Mouse (Mus musculus): Measurements from ENCODE around the gene Tmx2. TPM values are rescaled to one million over a fixed set of nuclear protein-coding genes. Genes with fewer than 3 reads are reported as not detected.

Gene Tmx2
- polyA plus RNA-seq, 1 experiment from 2014 or later, result 163 TPM

DNA sequence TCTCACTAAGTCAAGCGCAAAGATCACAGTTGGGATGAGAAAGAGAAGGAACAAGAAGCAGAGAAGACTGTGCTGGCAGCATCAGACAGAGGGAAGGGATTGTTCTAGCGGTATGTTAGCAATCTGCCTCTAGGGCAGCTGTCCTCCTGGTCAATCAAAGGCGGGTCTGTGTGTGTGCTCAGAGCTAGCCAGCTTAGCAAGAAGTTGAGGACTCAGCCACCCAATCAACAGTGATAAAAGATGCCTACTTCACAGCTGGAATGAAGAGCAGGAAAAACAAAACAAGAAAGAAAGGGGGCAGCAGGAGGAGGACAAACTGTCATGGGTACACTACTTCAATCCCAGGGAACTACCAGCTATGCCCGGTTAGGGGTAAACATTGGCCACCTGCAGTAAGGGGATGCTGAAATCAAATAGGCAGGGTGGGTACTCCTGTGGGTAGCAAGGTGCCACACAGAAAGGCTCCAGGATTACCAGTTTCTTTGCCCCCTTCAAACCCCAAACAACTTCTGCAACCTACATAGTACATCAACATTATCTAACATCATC, 43.9 kb downstream of the Tmx2 start:
- peak overlapping the region; percentile 31 for H3K4me3 ChIP-seq (ENCODE audit: low read length)
- ATAC-seq, result no peak
- H3K36me3 ChIP-seq (ENCODE audit: control insufficient read depth, insufficient read depth, low read length), result no peaks in the 10 kb centered on the region
- peak overlapping the region; percentile 59 for H3K4me2 ChIP-seq (ENCODE audit: low read depth, low read length)
- 26% methylated on average over 4 of the region's 4 CpGs for WGBS
- H3K27ac ChIP-seq (ENCODE audit: low read length), result peak overlapping the region; percentile 98
- H3K27me3 ChIP-seq (replicated peaks; ENCODE audit: control insufficient read depth, insufficient read depth, low read length), result no peaks in the 10 kb centered on the region
- no peaks in the 10 kb centered on the region for H3K9me3 ChIP-seq (ENCODE audit: control insufficient read depth, low read length)
- H3K9ac ChIP-seq (ENCODE audit: low read depth, low read length), result peak overlapping the region; percentile 63
- H3K4me1 ChIP-seq (ENCODE audit: control insufficient read depth, insufficient read depth, low read length), result peaks cover 63% of the 10 kb centered on the region

DNA sequence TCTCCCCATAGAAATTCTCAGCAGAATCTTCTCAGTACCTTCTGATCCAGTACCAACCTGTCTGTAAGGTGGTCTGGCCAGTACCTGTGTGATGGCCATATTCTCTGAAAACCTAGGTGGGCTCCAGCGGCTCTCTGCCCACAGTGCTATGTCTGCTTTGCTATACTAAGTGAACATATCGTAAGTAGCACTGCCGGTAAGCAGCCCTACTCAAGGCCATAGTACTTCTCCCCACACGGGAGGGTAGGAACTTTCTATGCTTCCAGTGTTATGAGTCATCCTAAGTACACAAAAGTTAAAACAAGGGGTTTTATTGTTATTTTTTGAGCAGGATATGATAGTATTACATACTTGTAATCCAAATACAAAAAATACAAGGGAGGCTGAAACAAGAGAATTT, 44.9 kb downstream of the Tmx2 start:
- ATAC-seq, result peak; percentile 16; the same call in 1 of the 2 replicates
- Histone ChIP-seq H3K4me1 (ENCODE audit: control insufficient read depth, insufficient read depth, low read length) (peaks cover 59% of the 10 kb centered on the region), H3K4me2 (ENCODE audit: low read depth, low read length) (peak overlapping the region; percentile 59), H3K4me3 (ENCODE audit: low read length) (peak overlapping the region; percentile 27), H3K9ac (ENCODE audit: low read depth, low read length) (peak overlapping the region; percentile 58), H3K27ac (ENCODE audit: low read length) (peak overlapping the region; percentile 98), H3K9me3 (ENCODE audit: control insufficient read depth, low read length) (no peaks in the 10 kb centered on the region), H3K36me3 (ENCODE audit: control insufficient read depth, insufficient read depth, low read length) (no peaks in the 10 kb centered on the region), H3K27me3 (replicated peaks; ENCODE audit: control insufficient read depth, insufficient read depth, low read length) (no peaks in the 10 kb centered on the region)
- 41% methylated on average over 4 of the region's 4 CpGs for WGBS

DNA sequence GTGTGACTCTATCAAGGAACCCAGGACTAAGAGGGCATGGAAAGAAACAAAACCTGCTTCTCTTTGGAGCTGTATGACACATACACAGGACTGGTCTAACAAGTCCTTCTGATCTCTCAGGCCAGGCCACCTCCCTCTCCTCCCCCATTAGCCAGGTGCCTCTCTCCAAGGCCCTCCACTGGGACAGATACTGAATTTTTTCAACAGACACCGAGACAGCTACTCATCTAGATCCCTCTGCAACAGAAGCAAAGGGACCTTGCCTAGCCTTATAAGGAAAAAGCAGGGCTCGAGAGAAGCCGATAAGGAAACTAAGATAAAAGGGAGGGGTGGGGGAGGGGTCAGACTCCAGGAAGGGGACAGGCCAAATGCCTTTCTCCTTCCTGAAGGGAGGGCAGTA, 45.9 kb downstream of the Tmx2 start:
- Histone ChIP-seq H3K4me2 (ENCODE audit: low read depth, low read length) (peak overlapping the region; percentile 30; the same call in 1 of the 2 replicates), H3K27ac (ENCODE audit: low read length) (peak overlapping the region; percentile 85), H3K9ac (ENCODE audit: low read depth, low read length) (peak overlapping the region; percentile 9; the same call in 1 of the 2 replicates), H3K36me3 (ENCODE audit: control insufficient read depth, insufficient read depth, low read length) (no peaks in the 10 kb centered on the region), H3K4me3 (ENCODE audit: low read length) (no peak overlapping the region), H3K9me3 (ENCODE audit: control insufficient read depth, low read length) (no peaks in the 10 kb centered on the region), H3K4me1 (ENCODE audit: control insufficient read depth, insufficient read depth, low read length) (peaks cover 54% of the 10 kb centered on the region), H3K27me3 (replicated peaks; ENCODE audit: control insufficient read depth, insufficient read depth, low read length) (no peaks in the 10 kb centered on the region)
- ATAC-seq, result peak; percentile 63
- 8% methylated on average over 3 of the region's 3 CpGs for WGBS

DNA sequence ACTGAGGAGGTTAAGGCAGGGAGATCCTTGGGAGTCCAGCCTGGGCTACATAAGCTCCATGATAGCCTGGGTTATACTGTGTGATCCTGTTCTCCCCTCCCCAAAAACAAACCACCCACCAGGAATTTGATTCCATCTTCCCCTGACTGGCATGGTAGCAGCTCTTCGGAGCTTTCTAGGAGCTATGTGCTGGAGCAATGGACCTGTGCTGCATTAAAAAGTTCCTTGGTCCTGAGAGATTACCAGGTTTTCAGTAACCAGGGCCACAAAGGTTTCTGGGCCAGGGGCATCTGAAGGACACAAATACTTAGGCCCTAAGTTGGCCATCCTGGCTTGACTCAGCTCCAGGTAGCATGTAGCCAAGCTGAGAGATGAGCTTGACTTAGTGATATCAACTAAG, 46.9 kb downstream of the Tmx2 start:
- Histone ChIP-seq H3K27me3 (replicated peaks; ENCODE audit: control insufficient read depth, insufficient read depth, low read length) (no peaks in the 10 kb centered on the region), H3K4me3 (ENCODE audit: low read length) (no peak overlapping the region), H3K4me2 (ENCODE audit: low read depth, low read length) (0 out of 2 replicates have a peak overlapping the region, but pooled peaks have one; percentile 30), H3K27ac (ENCODE audit: low read length) (peak overlapping the region; percentile 85), H3K9ac (ENCODE audit: low read depth, low read length) (no peak overlapping the region), H3K9me3 (ENCODE audit: control insufficient read depth, low read length) (no peaks in the 10 kb centered on the region), H3K36me3 (ENCODE audit: control insufficient read depth, insufficient read depth, low read length) (no peaks in the 10 kb centered on the region), H3K4me1 (ENCODE audit: control insufficient read depth, insufficient read depth, low read length) (peaks cover 46% of the 10 kb centered on the region)
- ATAC-seq, result no peak
- 93% methylated on average over 1 of the region's 1 CpGs for WGBS

DNA sequence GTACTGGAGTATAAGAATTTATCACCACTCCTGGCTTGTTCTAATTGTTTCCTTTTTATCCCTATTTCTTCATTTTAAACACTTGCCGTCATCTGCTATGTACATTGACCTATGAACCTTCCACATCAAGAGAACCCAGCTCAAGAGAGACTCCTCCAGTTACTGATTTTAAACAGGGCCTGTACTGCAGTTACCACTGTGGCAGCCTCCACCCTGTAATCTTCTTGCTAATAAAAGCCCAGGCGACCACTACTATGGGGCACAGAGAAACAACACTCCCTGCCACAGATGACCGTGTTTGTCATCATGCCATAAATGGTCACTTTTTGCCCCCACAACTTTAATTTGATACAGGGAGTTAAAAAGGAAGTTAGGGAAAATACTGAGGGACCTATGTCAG, 51.9 kb downstream of the Tmx2 start:
- Histone ChIP-seq H3K9ac (ENCODE audit: low read depth, low read length) (0 out of 2 replicates have a peak overlapping the region, but pooled peaks have one; percentile 15), H3K4me2 (ENCODE audit: low read depth, low read length) (no peak overlapping the region), H3K4me1 (ENCODE audit: control insufficient read depth, insufficient read depth, low read length) (peaks cover 43% of the 10 kb centered on the region), H3K27me3 (replicated peaks; ENCODE audit: control insufficient read depth, insufficient read depth, low read length) (no peaks in the 10 kb centered on the region), H3K4me3 (ENCODE audit: low read length) (no peak overlapping the region), H3K9me3 (ENCODE audit: control insufficient read depth, low read length) (no peaks in the 10 kb centered on the region), H3K36me3 (ENCODE audit: control insufficient read depth, insufficient read depth, low read length) (0 out of 2 replicates have a peak, but pooled peaks cover 4% of the 10 kb centered on the region), H3K27ac (ENCODE audit: low read length) (peak overlapping the region; percentile 77)
- 31% methylated on average over 3 of the region's 3 CpGs for WGBS
- peak; percentile 81 for ATAC-seq

DNA sequence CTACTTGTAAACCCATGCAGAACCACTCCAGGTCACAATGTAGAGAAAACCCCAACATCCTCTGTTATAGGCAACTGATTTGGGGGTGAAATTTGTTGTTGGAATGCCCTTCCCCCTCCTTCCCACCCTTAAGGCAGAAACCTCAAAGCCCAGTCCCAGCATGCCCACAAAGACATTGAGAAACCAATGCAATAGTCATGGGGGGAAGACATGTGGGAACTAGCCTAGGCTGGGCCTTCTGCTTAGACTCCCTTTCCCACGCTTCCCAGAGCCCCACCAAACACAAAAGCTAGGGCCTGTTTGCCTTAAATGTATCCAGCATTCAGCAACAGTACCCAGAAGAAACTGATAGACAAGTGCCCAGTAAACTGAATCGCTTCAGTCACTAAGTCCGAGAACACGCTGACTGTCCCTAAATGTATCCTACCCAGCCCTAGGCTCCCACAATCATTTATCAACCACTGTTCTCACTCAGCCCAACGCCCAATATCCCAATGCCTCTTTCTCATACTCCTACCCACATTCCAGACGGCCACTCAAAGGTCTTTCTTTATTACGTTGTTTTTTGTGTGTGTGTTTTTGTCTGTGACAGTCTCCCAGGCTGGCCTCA, 52.5 kb downstream of the Tmx2 start:
- no peak overlapping the region for H3K4me2 ChIP-seq (ENCODE audit: low read depth, low read length)
- no peak overlapping the region for H3K9ac ChIP-seq (ENCODE audit: low read depth, low read length)
- peak overlapping the region; percentile 68 for H3K27ac ChIP-seq (ENCODE audit: low read length)
- 0 out of 2 replicates have a peak, but pooled peaks cover 4% of the 10 kb centered on the region for H3K36me3 ChIP-seq (ENCODE audit: control insufficient read depth, insufficient read depth, low read length)
- H3K27me3 ChIP-seq (replicated peaks; ENCODE audit: control insufficient read depth, insufficient read depth, low read length), result no peaks in the 10 kb centered on the region
- H3K4me3 ChIP-seq (ENCODE audit: low read length), result no peak overlapping the region
- 59% methylated on average over 7 of the region's 7 CpGs for WGBS
- no peaks in the 10 kb centered on the region for H3K9me3 ChIP-seq (ENCODE audit: control insufficient read depth, low read length)
- H3K4me1 ChIP-seq (ENCODE audit: control insufficient read depth, insufficient read depth, low read length), result peaks cover 41% of the 10 kb centered on the region
- ATAC-seq, result peak; percentile 36

DNA sequence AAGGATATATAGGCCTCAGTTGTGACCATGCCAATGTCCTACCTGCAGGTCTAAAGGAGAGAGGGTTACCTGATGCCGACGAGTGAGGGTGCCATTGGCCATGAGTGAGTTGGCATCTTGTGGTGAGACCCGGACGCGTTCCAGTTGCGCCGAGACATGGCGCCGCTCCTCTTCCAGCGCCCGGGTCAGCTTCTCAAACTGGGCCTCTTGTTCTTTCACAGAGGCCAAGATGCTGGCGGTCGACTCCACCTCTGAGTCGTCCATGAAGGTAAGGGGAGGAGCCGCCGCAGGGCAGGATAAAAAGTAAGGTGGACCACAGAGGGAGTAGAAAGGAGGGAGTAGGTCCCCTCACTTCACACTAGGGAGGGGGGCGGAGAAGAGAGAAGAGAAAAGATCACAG, 54.7 kb downstream of the Tmx2 start:
- peaks cover 7% of the 10 kb centered on the region; the same call in 1 of the 2 replicates for H3K36me3 ChIP-seq (ENCODE audit: control insufficient read depth, insufficient read depth, low read length)
- WGBS, result 90% methylated on average over 17 of the region's 17 CpGs
- no peaks in the 10 kb centered on the region for H3K9me3 ChIP-seq (ENCODE audit: control insufficient read depth, low read length)
- peak overlapping the region; percentile 37 for H3K27ac ChIP-seq (ENCODE audit: low read length)
- no peak overlapping the region for H3K9ac ChIP-seq (ENCODE audit: low read depth, low read length)
- H3K4me2 ChIP-seq (ENCODE audit: low read depth, low read length), result no peak overlapping the region
- H3K4me1 ChIP-seq (ENCODE audit: control insufficient read depth, insufficient read depth, low read length), result peaks cover 47% of the 10 kb centered on the region
- no peaks in the 10 kb centered on the region for H3K27me3 ChIP-seq (replicated peaks; ENCODE audit: control insufficient read depth, insufficient read depth, low read length)
- no peak overlapping the region for H3K4me3 ChIP-seq (ENCODE audit: low read length)
- no peak for ATAC-seq

DNA sequence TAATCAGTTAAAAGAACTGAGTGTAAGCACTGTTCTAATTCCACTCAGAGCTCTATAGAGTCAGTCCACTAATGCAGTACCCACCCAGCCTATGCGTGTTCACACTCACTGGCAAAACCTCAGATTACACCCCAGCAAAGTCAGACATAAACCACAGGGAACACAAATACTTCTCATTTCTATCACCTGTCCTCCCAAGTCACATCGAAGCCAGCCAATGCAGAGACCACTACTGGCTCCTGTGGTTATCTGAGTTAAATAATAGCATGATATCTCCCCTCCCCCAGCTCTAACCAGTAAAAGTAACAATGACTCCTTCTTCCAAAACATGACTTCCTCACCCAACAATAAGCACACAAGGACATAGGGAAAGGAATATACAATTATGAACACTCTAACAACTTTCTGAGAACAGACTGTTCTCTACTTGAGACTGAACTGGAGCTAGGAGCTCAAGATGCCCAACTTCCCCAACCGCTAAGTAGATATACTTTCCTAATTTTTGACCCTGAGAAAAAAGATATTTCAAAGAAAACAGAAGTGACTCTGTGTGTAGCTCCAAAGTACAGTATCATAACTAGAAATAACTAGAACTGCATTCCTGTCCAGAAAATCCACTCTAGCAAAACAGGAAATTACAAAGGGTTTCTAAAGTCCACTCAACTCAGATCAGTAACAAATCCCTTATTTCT, 55.4 kb downstream of the Tmx2 start:
- Histone ChIP-seq H3K9ac (ENCODE audit: low read depth, low read length) (no peak overlapping the region), H3K4me1 (ENCODE audit: control insufficient read depth, insufficient read depth, low read length) (peaks cover 43% of the 10 kb centered on the region), H3K4me3 (ENCODE audit: low read length) (no peak overlapping the region), H3K4me2 (ENCODE audit: low read depth, low read length) (no peak overlapping the region), H3K27ac (ENCODE audit: low read length) (peak overlapping the region; percentile 38; the same call in 1 of the 2 replicates), H3K27me3 (replicated peaks; ENCODE audit: control insufficient read depth, insufficient read depth, low read length) (no peaks in the 10 kb centered on the region), H3K9me3 (ENCODE audit: control insufficient read depth, low read length) (no peaks in the 10 kb centered on the region), H3K36me3 (ENCODE audit: control insufficient read depth, insufficient read depth, low read length) (peaks cover 7% of the 10 kb centered on the region; the same call in 1 of the 2 replicates)
- 84% methylated on average over 3 of the region's 3 CpGs for WGBS
- no peak for ATAC-seq

DNA sequence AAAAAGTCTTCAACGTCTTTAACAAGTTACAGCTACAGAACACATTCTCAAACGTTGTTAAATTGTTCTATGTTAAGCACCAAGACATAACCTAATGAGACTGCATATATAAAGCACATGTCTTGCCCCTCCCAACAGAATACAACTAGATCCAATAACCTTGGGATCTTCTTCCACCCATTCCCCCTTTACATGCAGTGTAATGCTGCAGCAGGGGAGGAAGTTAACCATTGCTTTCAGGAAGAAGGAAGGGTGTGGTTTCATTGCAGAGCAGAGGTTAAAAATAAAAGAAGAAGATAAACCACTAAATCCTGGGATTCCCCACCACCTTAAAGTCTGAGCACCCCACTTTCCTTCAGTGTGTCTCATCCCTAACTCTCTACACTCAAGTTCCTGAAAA, 56.3 kb downstream of the Tmx2 start:
- H3K4me1 ChIP-seq (ENCODE audit: control insufficient read depth, insufficient read depth, low read length), result peaks cover 42% of the 10 kb centered on the region
- no peak overlapping the region for H3K9ac ChIP-seq (ENCODE audit: low read depth, low read length)
- H3K4me2 ChIP-seq (ENCODE audit: low read depth, low read length), result no peak overlapping the region
- peaks cover 7% of the 10 kb centered on the region; the same call in 1 of the 2 replicates for H3K36me3 ChIP-seq (ENCODE audit: control insufficient read depth, insufficient read depth, low read length)
- no peaks in the 10 kb centered on the region for H3K9me3 ChIP-seq (ENCODE audit: control insufficient read depth, low read length)
- no peak for ATAC-seq
- H3K4me3 ChIP-seq (ENCODE audit: low read length), result no peak overlapping the region
- peak overlapping the region; percentile 55 for H3K27ac ChIP-seq (ENCODE audit: low read length)
- WGBS, result 72% methylated on average over 2 of the region's 2 CpGs
- H3K27me3 ChIP-seq (replicated peaks; ENCODE audit: control insufficient read depth, insufficient read depth, low read length), result no peaks in the 10 kb centered on the region

Data from intestine, embryonic 16.5 days (tissue).